Mouse (Mus musculus) granulocyte monocyte progenitor cell, adult 5-6 weeks (primary cell): ENCODE measurements at regions not wholly inside any gene's neighbourhood (a gene's known extent, or its start where the extent isn't known, plus 50 kb on each side); places are given as distances from the start of the nearest gene placed in this dataset.
A peak's percentile ranks its signal among the peaks of the same experiment; 100 is the strongest.

ENCODE experiments used
- ATAC-seq: replicated peaks from 2 replicates; pipeline ENCODE4 v1.8.0; 2016; ENCODE audit warnings: mild to moderate bottlenecking, moderate TSS enrichment, inconsistent platforms; ENCODE audit not compliant: poor library complexity, severe bottlenecking

GRCm38 (mm10) chr4:95290321-95290720, 238.3 kb upstream of the Jun start:
- no peak for ATAC-seq

- no peak for ATAC-seq
Measured at GRCm38 (mm10) chr4:95294110-95294509, 242.1 kb upstream of the Jun start.

- ATAC-seq = no peak
Measured at GRCm38 (mm10) chr4:95301907-95302306, 249.9 kb upstream of the Jun start.

GRCm38 (mm10) chr4:95303337-95303736, 251.3 kb upstream of the Jun start:
- ATAC-seq = peak; percentile 95

GRCm38 (mm10) chr4:95304006-95304405, 252.0 kb upstream of the Jun start:
- no peak for ATAC-seq

GRCm38 (mm10) chr4:95307134-95307533, 250.2 kb upstream of the Fggy start:
- no peak for ATAC-seq

- no peak for ATAC-seq
Measured at GRCm38 (mm10) chr4:95308469-95308895, 248.8 kb upstream of the Fggy start.

- ATAC-seq = no peak
Measured at GRCm38 (mm10) chr4:95310410-95310809, 246.9 kb upstream of the Fggy start.

GRCm38 (mm10) chr4:95317821-95318290, 239.5 kb upstream of the Fggy start:
- ATAC-seq = no peak

GRCm38 (mm10) chr4:95318561-95318960, 238.7 kb upstream of the Fggy start:
- no peak for ATAC-seq

GRCm38 (mm10) chr4:95319036-95319435, 238.3 kb upstream of the Fggy start:
- no peak for ATAC-seq

GRCm38 (mm10) chr4:95325861-95326260, 231.4 kb upstream of the Fggy start:
- ATAC-seq = peak; percentile 92

GRCm38 (mm10) chr4:95339822-95340221, 217.5 kb upstream of the Fggy start:
- peak; percentile 80 for ATAC-seq

- ATAC-seq = peak; percentile 87
Measured at GRCm38 (mm10) chr4:95340926-95341325, 216.4 kb upstream of the Fggy start.

- ATAC-seq = no peak
Measured at GRCm38 (mm10) chr4:95346722-95347197, 210.5 kb upstream of the Fggy start.

- no peak for ATAC-seq
Measured at GRCm38 (mm10) chr4:95347436-95347835, 209.9 kb upstream of the Fggy start.

GRCm38 (mm10) chr4:95348405-95349123, 208.7 kb upstream of the Fggy start:
- peak; percentile 91 for ATAC-seq

- peak; percentile 86 for ATAC-seq
Measured at GRCm38 (mm10) chr4:95353894-95354319, 203.4 kb upstream of the Fggy start.

- no peak for ATAC-seq
Measured at GRCm38 (mm10) chr4:95358674-95359073, 198.6 kb upstream of the Fggy start.

GRCm38 (mm10) chr4:95360336-95360967, 196.9 kb upstream of the Fggy start:
- peak; percentile 20; the same call in 1 of the 2 replicates for ATAC-seq

- no peak for ATAC-seq
Measured at GRCm38 (mm10) chr4:95364376-95365082, 192.8 kb upstream of the Fggy start.
